Mouse (Mus musculus) CD4-positive helper T cell, adult 2 months (primary cell): Measurements from ENCODE around the gene Synj2.
"Not testable (repeated sequence)": the region's sequence is repeated elsewhere in the genome, so short reads cannot be mapped to it uniquely, and the experiment has no call there.

Experiments used
- DNase-seq: peaks from one replicate; pipeline ENCODE4 v3.0.0-alpha.2; 2012; ENCODE audit warnings: low read depth, missing footprints, low spot score

Synj2 gene

GRCm38 (mm10) chr17:5999039-5999543 is 58.0 kb downstream of the Synj2 start:
- DNase-seq = no peak

- no peak for DNase-seq
These were observed 59.8 kb downstream of the Synj2 start for GRCm38 (mm10) chr17:6000864-6001319.

GRCm38 (mm10) chr17:6001389-6001788 is 60.3 kb downstream of the Synj2 start:
- DNase-seq = no peak

GRCm38 (mm10) chr17:6001836-6002235 is 60.8 kb downstream of the Synj2 start:
- DNase-seq = peak; percentile 23

GRCm38 (mm10) chr17:6002563-6002962 is 61.5 kb downstream of the Synj2 start:
- DNase-seq = no peak

GRCm38 (mm10) chr17:6003661-6004060 is 62.6 kb downstream of the Synj2 start:
- DNase-seq = no peak

- DNase-seq = peak; percentile 45
These were observed 64.2 kb downstream of the Synj2 start for GRCm38 (mm10) chr17:6005246-6005637.

- DNase-seq = peak; percentile 71
These were observed 64.8 kb downstream of the Synj2 start for GRCm38 (mm10) chr17:6005638-6006471.

GRCm38 (mm10) chr17:6007101-6007780 is 66.2 kb downstream of the Synj2 start:
- no peak for DNase-seq

GRCm38 (mm10) chr17:6007902-6008301 is 66.8 kb downstream of the Synj2 start:
- DNase-seq = peak; percentile 53

GRCm38 (mm10) chr17:6008590-6008989 is 67.5 kb downstream of the Synj2 start:
- DNase-seq = peak; percentile 47

GRCm38 (mm10) chr17:6009606-6010005 is 68.5 kb downstream of the Synj2 start:
- no peak for DNase-seq

- no peak for DNase-seq
These were observed 72.0 kb downstream of the Synj2 start for GRCm38 (mm10) chr17:6013079-6013478.

- DNase-seq = no peak
These were observed 73.9 kb downstream of the Synj2 start for GRCm38 (mm10) chr17:6014985-6015384.

GRCm38 (mm10) chr17:6016213-6016780 is 75.2 kb downstream of the Synj2 start:
- DNase-seq = peak; percentile 39

GRCm38 (mm10) chr17:6017268-6017667 is 76.2 kb downstream of the Synj2 start:
- no peak for DNase-seq

GRCm38 (mm10) chr17:6018348-6018747 is 77.3 kb downstream of the Synj2 start:
- no peak for DNase-seq

- DNase-seq = peak; percentile 18
These were observed 78.7 kb downstream of the Synj2 start for GRCm38 (mm10) chr17:6019776-6020175.

GRCm38 (mm10) chr17:6020636-6021035 is 79.6 kb downstream of the Synj2 start:
- no peak for DNase-seq

- not testable (repeated sequence) for DNase-seq
These were observed 80.3 kb downstream of the Synj2 start for GRCm38 (mm10) chr17:6021374-6021789.

GRCm38 (mm10) chr17:6025831-6026230 is 84.8 kb downstream of the Synj2 start:
- DNase-seq = no peak

- DNase-seq = no peak
These were observed 94.6 kb downstream of the Synj2 start for GRCm38 (mm10) chr17:6035661-6036060.
